Mouse (Mus musculus) inflammation-experienced regulatory T-cells, adult 16 weeks (primary cell): ENCODE data around the gene Trib2. TPM values are rescaled to one million over a fixed set of nuclear protein-coding genes. Genes with fewer than 3 reads are reported as not detected.

Experiments
- polyA plus RNA-seq: library from polyadenylated mRNA; unstranded; fragments of 100-300 nt; shearing (Covaris generic); gene quantifications from one replicate; pipeline ENCODE4 v1.2.1, GENCODE M21; 2017

Trib2 gene
- 199 TPM for polyA plus RNA-seq

GRCm38 (mm10) chr12:15816740-15817178, at the start of gene Trib2:
Trib2 (minus strand) TSS chr12:15816922.

